Mouse (Mus musculus) layer of hippocampus, adult 2 months (tissue): ENCODE data around the gene Olfr350. TPM values are rescaled to one million over a fixed set of nuclear protein-coding genes. Genes with fewer than 3 reads are reported as not detected.

Experiments
- DNase-seq, 2 experiments: peaks; one replicate each; pipeline ENCODE4 v3.0.0; 2022; ENCODE audit warnings: low spot score in 2 of 2
- H3K27ac ChIP-seq: fragments of 200-600 bp; 2 replicates; pipeline ENCODE4 v1.8.1; 2022
- H3K4me3 ChIP-seq: fragments of 200-600 bp; 2 replicates; pipeline ENCODE4 v1.8.1; 2022; ENCODE audit warnings: mild to moderate bottlenecking
- CTCF ChIP-seq: fragments of 200-600 bp; conservative IDR thresholded peaks from 2 replicates; pipeline ENCODE4 v1.8.1; 2022; ENCODE audit warnings: antibody characterized with exemption, mild to moderate bottlenecking, moderate library complexity
- long read RNA-seq, 2 experiments: library from polyadenylated mRNA; stranded (forward); transcript quantifications; one replicate each; pipeline ENCODE4 v2.0.0; 2021; ENCODE audit warnings: borderline mapping rate in 2 of 2
- total RNA-seq, 2 experiments: library from RNA; stranded (reverse); gene quantifications; 2 replicates each; pipeline ENCODE4 v1.2.3; 2021

The Olfr350 gene
- not detected for total RNA-seq
- long read RNA-seq, experiment 1: 0 reads
- long read RNA-seq, experiment 2: 0 reads

- Histone ChIP-seq H3K4me3 (no peak within 1 kb of the TSS), H3K27ac (no peak within 1 kb of the TSS)
- DNase-seq: no peak
- TF ChIP-seq CTCF: no peak
Observed at GRCm38 (mm10) chr2:36846010-36846409, at the start of gene Olfr350. TSS of gene Olfr350 (plus strand) at chr2:36846310.

GRCm38 (mm10) chr2:36816932-36817331 lies 29.2 kb upstream of the Olfr350 start, which contains the start of gene Olfr3:
TSS of gene Olfr3 (minus strand) at chr2:36817032.
- DNase-seq: no peak
- Histone ChIP-seq H3K27ac (no peak within 1 kb of the TSS), H3K4me3 (no peak within 1 kb of the TSS)
- no peak for TF ChIP-seq CTCF

- DNase-seq: no peak
- H3K4me3 ChIP-seq: no peak within 1 kb of the TSS
- TF ChIP-seq CTCF: no peak
- no peak within 1 kb of the TSS for H3K27ac ChIP-seq
Observed at GRCm38 (mm10) chr2:36862560-36862959, 16.4 kb downstream of the Olfr350 start, which contains the start of gene Olfr351. TSS of gene Olfr351 (minus strand) at chr2:36862660.

GRCm38 (mm10) chr2:36868160-36868559 lies 22.1 kb downstream of the Olfr350 start, which contains the start of gene Olfr352:
TSS of gene Olfr352 (plus strand) at chr2:36868460.
- TF ChIP-seq CTCF: no peak
- H3K4me3 ChIP-seq: no peak within 1 kb of the TSS
- H3K27ac ChIP-seq: no peak within 1 kb of the TSS
- no peak for DNase-seq

- no peak within 1 kb of the TSS for H3K27ac ChIP-seq
Observed at GRCm38 (mm10) chr2:36892836-36893235, 46.7 kb downstream of the Olfr350 start, which contains the start of gene Olfr353. TSS of gene Olfr353 (minus strand) at chr2:36892936.

GRCm38 (mm10) chr2:36897114-36897513 lies 51.0 kb downstream of the Olfr350 start:
- no peak for TF ChIP-seq CTCF
- DNase-seq: no peak
- Histone ChIP-seq H3K27ac (no peak overlapping the region), H3K4me3 (no peak overlapping the region)

More at GRCm38 (mm10) chr2:36892836-36893235, 46.7 kb downstream of the Olfr350 start, which contains the start of gene Olfr353:
- H3K4me3 ChIP-seq: no peak within 1 kb of the TSS
- DNase-seq: no peak
- TF ChIP-seq CTCF: no peak

Other genes starting within 250 kb of the Olfr350 start
- not detected for gene Olfr345, start 206.3 kb upstream of the Olfr350 start, total RNA-seq
- not detected for gene Olfr346, start 160.5 kb upstream of the Olfr350 start, total RNA-seq
- not detected for gene Olfr347, start 114.4 kb upstream of the Olfr350 start, total RNA-seq
- gene Olfr348, start 62.0 kb upstream of the Olfr350 start, total RNA-seq: not detected
- gene Olfr50, start 55.8 kb upstream of the Olfr350 start, total RNA-seq: not detected
- gene Olfr3, start 29.3 kb upstream of the Olfr350 start, total RNA-seq: not detected
- not detected for gene Olfr351, start 16.4 kb downstream of the Olfr350 start, total RNA-seq
- not detected for gene Olfr352, start 22.1 kb downstream of the Olfr350 start, total RNA-seq
- gene Olfr353, start 46.6 kb downstream of the Olfr350 start, total RNA-seq: not detected
- not detected for gene Olfr354, start 59.4 kb downstream of the Olfr350 start, total RNA-seq
- gene Olfr355, start 82.6 kb downstream of the Olfr350 start, total RNA-seq: not detected
- not detected for gene Olfr356, start 90.8 kb downstream of the Olfr350 start, total RNA-seq
- not detected for gene Olfr357, start 147.5 kb downstream of the Olfr350 start, total RNA-seq
- not detected for gene Olfr358, start 163.0 kb downstream of the Olfr350 start, total RNA-seq
- not detected for gene Olfr360, start 219.4 kb downstream of the Olfr350 start, total RNA-seq
- not detected for gene Olfr361, start 243.0 kb downstream of the Olfr350 start, total RNA-seq